Mouse (Mus musculus) erythroblast, embryonic 14.5 days (primary cell): ENCODE results near the gene Edn1. TPM values are rescaled to one million over a fixed set of nuclear protein-coding genes. Genes with fewer than 3 reads are reported as not detected.

Experiments used
- H3K27me3 ChIP-seq: 2 replicates; pipeline ENCODE4 v1.6.1; 2012; ENCODE audit warnings: inconsistent platforms; ENCODE audit not compliant: control insufficient read depth
- H3K36me3 ChIP-seq: 2 replicates; pipeline ENCODE4 v1.6.1; 2012; ENCODE audit warnings: mild to moderate bottlenecking, inconsistent platforms; ENCODE audit not compliant: control insufficient read depth
- H3K4me1 ChIP-seq: 2 replicates; pipeline ENCODE4 v1.6.1; 2012; ENCODE audit warnings: inconsistent platforms; ENCODE audit not compliant: control insufficient read depth
- H3K4me3 ChIP-seq: replicated peaks from 2 replicates; pipeline ENCODE3; 2012; ENCODE audit warnings: moderate library complexity, mild to moderate bottlenecking, inconsistent platforms
- H3K9me3 ChIP-seq: 2 replicates; pipeline ENCODE4 v1.6.1; 2012; ENCODE audit warnings: low read length, inconsistent platforms, mixed read lengths; ENCODE audit not compliant: control insufficient read depth
- GATA1 ChIP-seq: IDR thresholded peaks from 2 replicates; pipeline ENCODE4 v1.6.1; 2012; ENCODE audit warnings: low read length, inconsistent platforms, mixed read lengths
- TAL1 ChIP-seq: IDR thresholded peaks from 3 replicates; pipeline ENCODE4 v1.6.1; 2012; ENCODE audit warnings: low read length, inconsistent platforms, mixed read lengths
- polyA plus RNA-seq: library from polyadenylated mRNA; stranded (reverse); fragments of >175 nt; gene quantifications from 2 replicates; pipeline ENCODE4 v1.2.3, GENCODE M21; 2012

Edn1 gene
- polyA plus RNA-seq, 1 experiment = not detected

GRCm38 (mm10) chr13:42306870-42307800, 5.9 kb downstream of the Edn1 start:
- no peaks in the 10 kb centered on the region for H3K9me3 ChIP-seq
- H3K27me3 ChIP-seq = peaks cover 22% of the 10 kb centered on the region
- TF ChIP-seq TAL1 (no peak), GATA1 (no peak)
- H3K4me3 ChIP-seq = no peak overlapping the region
- no peaks in the 10 kb centered on the region for H3K36me3 ChIP-seq
- no peaks in the 10 kb centered on the region for H3K4me1 ChIP-seq

- no peaks in the 10 kb centered on the region for H3K4me1 ChIP-seq
- H3K9me3 ChIP-seq = no peaks in the 10 kb centered on the region
- no peaks in the 10 kb centered on the region for H3K36me3 ChIP-seq
Measured at GRCm38 (mm10) chr13:42308368-42309103, 7.3 kb downstream of the Edn1 start.

GRCm38 (mm10) chr13:42309804-42310203, 8.5 kb downstream of the Edn1 start:
- TF ChIP-seq TAL1 (no peak), GATA1 (no peak)
- Histone ChIP-seq H3K4me3 (no peak overlapping the region), H3K9me3 (no peaks in the 10 kb centered on the region), H3K36me3 (no peaks in the 10 kb centered on the region), H3K27me3 (no peaks in the 10 kb centered on the region), H3K4me1 (no peaks in the 10 kb centered on the region)

More at GRCm38 (mm10) chr13:42308368-42309103, 7.3 kb downstream of the Edn1 start:
- H3K27me3 ChIP-seq = peaks cover 7% of the 10 kb centered on the region
- TF ChIP-seq TAL1 (no peak), GATA1 (no peak)
- no peak overlapping the region for H3K4me3 ChIP-seq

GRCm38 (mm10) chr13:42315628-42316027, 14.4 kb downstream of the Edn1 start:
- Histone ChIP-seq H3K4me3 (no peak overlapping the region), H3K9me3 (no peaks in the 10 kb centered on the region), H3K27me3 (no peaks in the 10 kb centered on the region), H3K36me3 (no peaks in the 10 kb centered on the region), H3K4me1 (no peaks in the 10 kb centered on the region)
- no peak for TF ChIP-seq GATA1
- no peak for TF ChIP-seq TAL1

GRCm38 (mm10) chr13:42317808-42318207, 16.5 kb downstream of the Edn1 start:
- Histone ChIP-seq H3K27me3 (no peaks in the 10 kb centered on the region), H3K4me3 (no peak overlapping the region), H3K4me1 (no peaks in the 10 kb centered on the region), H3K36me3 (no peaks in the 10 kb centered on the region), H3K9me3 (no peaks in the 10 kb centered on the region)
- TF ChIP-seq GATA1 (no peak), TAL1 (no peak)

- no peak for TF ChIP-seq TAL1
- no peak for TF ChIP-seq GATA1
- no peaks in the 10 kb centered on the region for H3K27me3 ChIP-seq
- H3K9me3 ChIP-seq = no peaks in the 10 kb centered on the region
- H3K4me3 ChIP-seq = no peak overlapping the region
- no peaks in the 10 kb centered on the region for H3K36me3 ChIP-seq
- no peaks in the 10 kb centered on the region for H3K4me1 ChIP-seq
Measured at GRCm38 (mm10) chr13:42328576-42328975, 27.3 kb downstream of the Edn1 start.

GRCm38 (mm10) chr13:42331104-42331503, 29.8 kb downstream of the Edn1 start:
- no peak for TF ChIP-seq GATA1
- TF ChIP-seq TAL1 = no peak
- Histone ChIP-seq H3K27me3 (no peaks in the 10 kb centered on the region), H3K36me3 (no peaks in the 10 kb centered on the region), H3K9me3 (no peaks in the 10 kb centered on the region), H3K4me3 (no peak overlapping the region), H3K4me1 (no peaks in the 10 kb centered on the region)

GRCm38 (mm10) chr13:42334981-42335380, 33.7 kb downstream of the Edn1 start:
- Histone ChIP-seq H3K36me3 (no peaks in the 10 kb centered on the region), H3K4me3 (no peak overlapping the region), H3K9me3 (no peaks in the 10 kb centered on the region), H3K4me1 (no peaks in the 10 kb centered on the region), H3K27me3 (no peaks in the 10 kb centered on the region)
- TF ChIP-seq GATA1 (no peak), TAL1 (no peak)

GRCm38 (mm10) chr13:42336414-42336813, 35.1 kb downstream of the Edn1 start:
- Histone ChIP-seq H3K27me3 (no peaks in the 10 kb centered on the region), H3K4me1 (no peaks in the 10 kb centered on the region), H3K4me3 (no peak overlapping the region), H3K36me3 (no peaks in the 10 kb centered on the region), H3K9me3 (no peaks in the 10 kb centered on the region)
- TF ChIP-seq GATA1 (no peak), TAL1 (no peak)
